Mouse (Mus musculus) olfactory bulb, adult 2 months (tissue): ENCODE data around the gene Coro7.

Experiments
- CTCF ChIP-seq: fragments of 200-500 bp; IDR thresholded peaks from 2 replicates; pipeline ENCODE4 v1.5.1; 2012; ENCODE audit warnings: low read depth, mild to moderate bottlenecking, low read length, moderate library complexity; ENCODE audit not compliant: insufficient read depth
- POLR2A ChIP-seq: fragments of 200-500 bp; IDR thresholded peaks from 2 replicates; pipeline ENCODE4 v1.6.1; 2012; ENCODE audit warnings: mild to moderate bottlenecking, low read depth, low read length, moderate library complexity; ENCODE audit not compliant: insufficient read depth

DNA sequence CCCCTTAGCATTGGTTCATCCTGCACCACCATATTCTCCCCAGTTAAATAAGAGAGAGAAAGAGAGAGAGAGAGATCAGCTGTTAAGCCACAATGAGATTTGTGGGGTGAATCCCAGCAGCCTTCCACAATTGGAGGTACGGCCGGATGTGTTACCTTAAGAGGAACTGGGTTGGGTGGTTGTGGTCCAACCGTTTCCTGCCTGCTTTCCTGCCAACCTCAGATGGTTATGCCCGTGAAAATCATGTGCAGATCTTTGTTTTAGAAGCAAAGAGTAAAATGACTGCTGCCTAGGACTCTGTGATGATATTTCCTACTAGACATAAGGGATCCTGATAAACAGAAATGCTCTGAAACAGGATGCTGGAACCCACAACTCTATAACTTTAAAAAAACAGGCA, 5.5 kb downstream of the Coro7 start:
- no peak for TF ChIP-seq CTCF
- no peak for TF ChIP-seq POLR2A
